Mouse (Mus musculus): ENCODE measurements around the gene Aldh18a1.
"Not testable (repeated sequence)": the region's sequence is repeated elsewhere in the genome, so short reads cannot be mapped to it uniquely, and the experiment has no call there.

Aldh18a1 gene
- long read RNA-seq, experiment 1, transcript Aldh18a1-201 (19 exons, 3,527 nt) = major isoform, 7 of 13 reads
- long read RNA-seq, experiment 1, partial matches to known transcripts = 2 of 13 reads
- long read RNA-seq, experiment 1, other reads (novel, unspliced or antisense) = 2 of 13 reads
- long read RNA-seq, experiment 2, partial matches to known transcripts = 2 of 13 reads
- long read RNA-seq, experiment 2, other reads (novel, unspliced or antisense) = 7 of 13 reads

- intact Hi-C loops (cut with DNase I) = no loop called here
Measured at GRCm38 (mm10) chr19:40588293-40588654, at the start of gene Aldh18a1. Gene Aldh18a1, minus strand, starts transcription at chr19:40588463.

DNA sequence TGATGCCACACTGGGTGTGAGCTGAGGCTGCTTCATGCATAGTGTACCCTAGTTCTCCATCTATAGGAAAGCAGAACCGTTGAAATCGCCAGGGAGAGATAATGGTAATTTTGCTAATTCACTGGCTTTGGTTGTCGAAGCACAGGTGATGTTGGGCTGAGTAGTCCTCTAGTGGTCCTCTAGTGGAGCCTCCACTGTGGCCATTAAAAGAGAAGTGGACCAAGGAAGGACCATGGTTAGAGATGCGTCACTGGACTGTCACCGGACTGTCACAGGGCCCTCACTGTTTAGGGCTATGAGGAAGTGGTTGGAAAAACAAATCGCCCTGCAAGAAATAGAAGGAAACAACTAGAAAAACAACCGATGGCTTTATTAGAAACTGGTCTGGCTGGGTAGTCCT lies 49.3 kb upstream of the Aldh18a1 start:
- intact Hi-C loops (cut with DNase I) = no loop called here

GRCm38 (mm10) chr19:40637091-40637490 lies 48.8 kb upstream of the Aldh18a1 start:
- intact Hi-C loops (cut with DNase I) = no loop called here

- intact Hi-C loops (cut with DNase I) = no loop called here
Measured at GRCm38 (mm10) chr19:40633144-40633543, 44.9 kb upstream of the Aldh18a1 start.

GRCm38 (mm10) chr19:40632668-40633067 lies 44.4 kb upstream of the Aldh18a1 start:
- intact Hi-C loops (cut with DNase I) = no loop called here

DNA sequence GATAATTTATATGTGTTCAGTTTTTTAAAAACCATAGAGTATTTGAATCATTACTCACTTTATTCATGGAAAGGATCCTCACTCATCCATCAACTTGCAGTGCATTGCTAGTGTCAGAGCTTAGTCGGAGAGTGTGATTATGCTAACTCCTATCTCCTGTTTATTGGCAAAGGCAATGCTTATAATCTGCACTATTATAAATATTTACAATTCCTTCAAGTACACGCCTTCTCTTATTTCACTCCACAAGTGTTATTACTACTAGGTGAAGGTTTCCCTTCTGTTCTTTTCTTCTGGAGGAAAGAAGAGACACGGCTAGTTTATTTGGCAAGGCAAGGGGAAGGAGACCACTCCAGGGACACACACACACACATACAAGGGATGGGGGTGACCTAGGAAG lies 43.9 kb upstream of the Aldh18a1 start:
- intact Hi-C loops (cut with DNase I) = no loop called here

- intact Hi-C loops (cut with DNase I) = no loop called here
Measured at GRCm38 (mm10) chr19:40630606-40631005, 42.3 kb upstream of the Aldh18a1 start.

DNA sequence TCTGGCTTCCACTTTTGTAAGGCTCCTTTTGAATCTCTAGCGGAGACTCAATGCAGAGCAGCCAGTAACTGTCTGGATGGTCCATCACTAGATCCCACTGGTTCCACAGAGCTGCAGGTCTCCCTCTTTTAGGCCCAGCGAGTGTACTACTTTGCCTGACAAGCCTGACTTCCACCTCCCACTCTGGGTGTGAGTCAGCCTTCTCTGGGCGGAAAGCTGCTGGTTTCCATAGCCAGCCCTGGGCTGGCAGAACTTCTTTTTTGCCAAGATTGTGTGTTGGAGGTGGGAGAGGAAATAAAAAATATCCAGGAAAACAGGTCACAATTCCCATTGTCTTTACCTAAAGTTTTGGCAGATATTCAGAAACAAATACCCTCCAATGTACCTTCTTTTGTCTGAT lies 41.8 kb upstream of the Aldh18a1 start:
- intact Hi-C loops (cut with DNase I) = no loop called here

DNA sequence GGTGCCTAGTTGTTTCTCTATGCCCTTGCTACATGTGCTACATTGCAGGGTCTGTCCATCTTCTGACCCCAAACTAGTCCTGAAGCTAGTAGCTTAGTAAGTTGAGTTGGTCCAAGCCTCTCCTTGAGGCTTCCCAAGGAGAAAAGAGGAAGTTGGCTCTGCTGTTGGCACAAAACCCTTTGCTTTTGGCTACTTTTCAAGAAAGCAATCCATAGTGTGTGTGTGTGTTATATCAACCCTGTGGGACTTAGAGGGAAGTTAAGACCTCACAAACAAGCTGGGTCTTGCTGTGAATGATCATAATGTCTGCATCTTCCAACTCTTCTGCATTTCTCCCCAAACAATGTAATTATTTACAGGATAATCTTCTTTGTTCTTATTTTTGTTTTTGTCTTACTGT lies 40.7 kb upstream of the Aldh18a1 start:
- intact Hi-C loops (cut with DNase I) = no loop called here

- intact Hi-C loops (cut with DNase I) = no loop called here
Measured at GRCm38 (mm10) chr19:40625935-40626334, 37.7 kb upstream of the Aldh18a1 start.

- intact Hi-C loops (cut with DNase I) = not testable (repeated sequence)
Measured at GRCm38 (mm10) chr19:40621616-40622015, 33.4 kb upstream of the Aldh18a1 start.

- intact Hi-C loops (cut with DNase I) = no loop called here
Measured at GRCm38 (mm10) chr19:40616021-40616420, 27.8 kb upstream of the Aldh18a1 start.

- intact Hi-C loops (cut with DNase I) = no loop called here
Measured at GRCm38 (mm10) chr19:40614811-40615210, 26.5 kb upstream of the Aldh18a1 start.

- intact Hi-C loops (cut with DNase I) = loop anchor here (1.0 kb wide), 1 partner anchor 110 kb away; no protein-coding TSS in a partner anchor
Measured at GRCm38 (mm10) chr19:40611830-40612506, 23.7 kb upstream of the Aldh18a1 start, which contains the start of the genes Tctn3 and Entpd1. Gene Tctn3, minus strand, starts transcription at chr19:40612233. Gene Entpd1, plus strand, starts transcription at chr19:40612366.

GRCm38 (mm10) chr19:40607676-40608075 lies 19.4 kb upstream of the Aldh18a1 start:
- intact Hi-C loops (cut with DNase I) = no loop called here

DNA sequence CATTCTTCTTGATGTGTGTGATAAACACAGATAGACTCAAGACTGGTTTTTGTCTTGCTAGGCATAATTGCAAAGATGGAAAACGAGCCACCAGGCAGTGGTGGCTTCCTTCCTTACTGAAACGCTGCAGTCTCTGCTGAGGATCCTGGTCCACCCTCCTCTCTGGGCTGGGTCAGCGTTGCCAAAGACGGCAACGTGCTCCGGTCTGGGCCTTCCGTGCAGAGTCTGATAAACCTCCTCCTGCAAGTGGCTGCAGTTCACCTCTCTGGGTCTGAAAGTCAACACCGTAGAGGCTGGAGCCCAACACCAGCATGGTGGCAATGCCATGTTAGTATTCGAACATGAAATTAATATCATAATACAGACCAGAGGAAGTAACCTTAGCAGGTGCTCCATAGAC lies 16.9 kb upstream of the Aldh18a1 start:
- intact Hi-C loops (cut with DNase I) = no loop called here

DNA sequence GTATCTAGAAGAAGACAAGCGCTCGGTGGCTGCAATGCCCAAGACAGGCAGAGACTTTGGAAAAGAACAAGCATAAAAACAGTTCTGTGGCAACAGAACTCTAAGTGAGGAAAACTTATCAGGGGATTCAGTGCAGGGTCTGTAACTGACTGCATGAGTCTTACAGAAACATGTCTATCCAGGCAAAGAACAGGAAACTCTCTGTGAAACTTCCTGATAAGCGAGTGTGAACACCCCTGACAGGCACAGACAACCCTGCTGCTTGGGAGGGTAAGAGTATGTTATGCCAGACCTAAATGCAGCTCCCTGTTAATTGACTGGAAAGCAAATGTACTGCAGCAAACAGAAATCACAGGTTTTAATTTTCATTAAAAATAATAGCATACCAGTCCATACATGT lies 13.6 kb upstream of the Aldh18a1 start:
- intact Hi-C loops (cut with DNase I) = no loop called here

DNA sequence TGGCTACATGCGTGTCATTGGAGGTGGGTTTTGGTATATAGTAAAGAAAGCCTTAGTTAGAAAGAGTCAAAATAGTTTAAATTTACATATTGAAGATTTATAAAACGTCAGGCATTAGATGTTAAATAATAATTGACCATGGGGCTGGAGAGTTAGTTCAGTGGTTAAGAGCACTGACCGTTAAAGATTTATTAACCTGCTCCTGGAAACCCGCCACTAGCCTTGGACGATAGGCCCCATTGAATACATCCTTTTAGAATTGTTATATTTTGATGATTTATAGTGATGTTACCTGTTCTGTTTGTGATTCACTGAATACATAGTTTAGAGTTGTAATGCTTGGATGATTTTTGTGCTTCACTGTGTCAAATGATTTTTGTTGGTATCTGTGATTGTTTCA lies 12.6 kb upstream of the Aldh18a1 start:
- intact Hi-C loops (cut with DNase I) = not testable (repeated sequence)

- intact Hi-C loops (cut with DNase I) = no loop called here
Measured at GRCm38 (mm10) chr19:40595831-40596230, 7.6 kb upstream of the Aldh18a1 start.

- intact Hi-C loops (cut with DNase I) = no loop called here
Measured at GRCm38 (mm10) chr19:40595231-40595630, 7.0 kb upstream of the Aldh18a1 start.

DNA sequence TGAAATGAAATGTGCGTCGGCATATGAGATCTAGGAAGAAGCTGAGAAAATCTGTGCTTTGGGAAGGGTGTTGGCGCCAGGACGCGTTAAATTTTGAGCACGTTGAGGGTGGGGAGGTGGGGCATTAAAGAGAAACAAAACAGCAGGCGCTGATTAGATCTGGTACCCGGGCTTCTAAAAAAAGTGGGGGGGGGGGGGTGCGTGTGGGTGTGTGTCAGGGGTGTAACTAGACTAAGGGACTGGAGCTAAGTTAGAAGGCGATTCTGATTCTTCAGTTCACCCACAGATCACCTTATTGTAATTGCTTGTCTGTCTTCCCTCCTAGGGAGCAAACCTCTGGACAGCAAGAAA lies 1.2 kb upstream of the Aldh18a1 start:
- intact Hi-C loops (cut with DNase I) = no loop called here

DNA sequence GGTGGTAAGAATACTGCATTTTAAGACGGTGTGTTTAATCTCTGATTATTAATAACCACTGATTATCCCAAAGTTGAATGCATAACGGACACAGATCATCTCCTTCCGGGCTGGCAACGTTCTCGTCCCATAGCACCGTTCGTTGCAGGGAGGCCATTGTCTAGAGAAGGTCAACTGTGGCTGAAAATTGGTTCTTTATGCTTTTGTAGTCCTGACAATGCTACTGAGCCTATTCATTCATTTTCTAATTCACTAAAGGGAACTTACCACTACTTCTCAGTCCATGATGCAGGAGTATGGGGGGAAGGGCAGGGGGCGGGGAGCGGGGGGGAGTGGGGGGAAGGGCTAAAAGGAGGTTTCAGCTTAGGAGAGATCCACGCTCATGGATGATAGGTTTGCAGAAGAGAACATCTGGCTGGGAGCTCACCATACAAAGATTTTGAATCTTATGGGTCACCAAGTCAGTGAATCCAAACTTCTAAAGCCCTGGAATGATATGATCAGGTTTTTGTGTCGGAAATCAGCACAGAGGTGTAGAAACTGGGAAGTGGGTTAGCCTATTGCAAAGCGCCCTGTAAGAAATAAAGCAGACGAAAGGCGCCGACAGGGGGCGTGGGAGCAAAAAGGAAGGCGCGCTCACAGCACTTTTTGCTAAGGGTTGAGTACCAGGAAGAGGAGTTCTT lies 725 bp upstream of the Aldh18a1 start:
- intact Hi-C loops (cut with DNase I) = no loop called here

All from adrenal gland (tissue).